Mouse (Mus musculus) limb, embryonic 11.5 days (tissue): ENCODE results near the gene Grm1. TPM values are rescaled to one million over a fixed set of nuclear protein-coding genes. Genes with fewer than 3 reads are reported as not detected.
"Not testable (repeated sequence)": the region's sequence is repeated elsewhere in the genome, so short reads cannot be mapped to it uniquely, and the experiment has no call there.

Experiments
- ATAC-seq: fragments of 200-750 bp; cut with Nextera tagmentation; 2 replicates; pipeline ENCODE4 v1.8.0; 2017; ENCODE audit warnings: low read depth; ENCODE audit not compliant: insufficient number of reproducible peaks, low FRiP score, low TSS enrichment
- DNase-seq: peaks from one replicate; pipeline ENCODE4 v3.0.0-alpha.2; 2015; ENCODE audit warnings: low spot score
- H3K27ac ChIP-seq: fragments of 300-500 bp; sonication (generic); replicated peaks from 2 replicates; pipeline ENCODE4 v1.5.1; 2014; ENCODE audit warnings: low read depth, mild to moderate bottlenecking, low read length
- H3K27me3 ChIP-seq: fragments of 300-500 bp; sonication (generic); 2 replicates; pipeline ENCODE4 v1.6.1; 2014; ENCODE audit warnings: mild to moderate bottlenecking, low read length, mixed read lengths; ENCODE audit not compliant: control insufficient read depth, insufficient read depth
- H3K36me3 ChIP-seq: fragments of 300-500 bp; sonication (generic); 2 replicates; pipeline ENCODE4 v1.6.1; 2014; ENCODE audit warnings: mild to moderate bottlenecking, low read length, moderate library complexity, mixed read lengths; ENCODE audit not compliant: control insufficient read depth, insufficient read depth
- H3K4me1 ChIP-seq: fragments of 300-500 bp; sonication (generic); 2 replicates; pipeline ENCODE4 v1.6.1; 2014; ENCODE audit warnings: low read length, mixed read lengths; ENCODE audit not compliant: control insufficient read depth, insufficient read depth
- H3K4me2 ChIP-seq: fragments of 300-500 bp; sonication (generic); 2 replicates; pipeline ENCODE4 v1.6.1; 2014; ENCODE audit warnings: low read depth, mild to moderate bottlenecking, moderate library complexity; ENCODE audit not compliant: severe bottlenecking
- H3K4me3 ChIP-seq: fragments of 300-500 bp; sonication (generic); 2 replicates; pipeline ENCODE4 v1.5.1; 2014; ENCODE audit warnings: low read depth, low read length
- H3K9ac ChIP-seq: fragments of 300-500 bp; sonication (generic); 2 replicates; pipeline ENCODE4 v1.6.1; 2014; ENCODE audit warnings: mild to moderate bottlenecking, low read length
- H3K9me3 ChIP-seq: fragments of 300-500 bp; sonication (generic); 2 replicates; pipeline ENCODE4 v1.6.1; 2016; ENCODE audit warnings: low read length; ENCODE audit not compliant: control insufficient read depth
- WGBS: fragments of 180-500 bp; shearing (Covaris S2); extraction: QIAGEN DNeasy Blood & Tissue Kit; methylation state at CpG from one replicate; pipeline ENCODE4 v1.1.7; 2014; 5-methylcytosine and 5-hydroxymethylcytosine counted together
- polyA plus RNA-seq: library from polyadenylated mRNA; unstranded; fragments of >200 nt; fragmentation: Nextera tagmentation; extraction: Ambion mirVana; gene quantifications from 2 replicates; pipeline ENCODE4 v1.2.1, GENCODE M21; 2014

Grm1 gene
- polyA plus RNA-seq, 1 experiment from 2014 or later, result 0.09 TPM

GRCm38 (mm10) chr10:11061318-11062071 lies 20.7 kb downstream of the Grm1 start:
- Histone ChIP-seq H3K36me3 (no peaks in the 10 kb centered on the region), H3K9ac (no peak overlapping the region), H3K4me1 (no peaks in the 10 kb centered on the region), H3K4me2 (no peak overlapping the region), H3K9me3 (no peaks in the 10 kb centered on the region), H3K27ac (no peak overlapping the region), H3K4me3 (no peak overlapping the region), H3K27me3 (no peaks in the 10 kb centered on the region)
- WGBS, result 73% methylated on average over 10 of the region's 10 CpGs
- ATAC-seq (no peak), DNase-seq (no peak)

GRCm38 (mm10) chr10:11049361-11049760 lies 32.8 kb downstream of the Grm1 start:
- no peaks in the 10 kb centered on the region for H3K36me3 ChIP-seq
- no peaks in the 10 kb centered on the region for H3K9me3 ChIP-seq
- H3K4me3 ChIP-seq, result no peak overlapping the region
- H3K9ac ChIP-seq, result no peak overlapping the region
- H3K27ac ChIP-seq, result no peak overlapping the region
- no peaks in the 10 kb centered on the region for H3K27me3 ChIP-seq
- no peak for DNase-seq
- no peaks in the 10 kb centered on the region for H3K4me1 ChIP-seq
- no peak for ATAC-seq
- H3K4me2 ChIP-seq, result no peak overlapping the region
- WGBS, result 78% methylated on average over 7 of the region's 7 CpGs

GRCm38 (mm10) chr10:11045421-11045820 lies 36.7 kb downstream of the Grm1 start:
- not testable (repeated sequence) for H3K4me3 ChIP-seq, H3K27me3 ChIP-seq, H3K4me2 ChIP-seq, DNase-seq, H3K4me1 ChIP-seq, H3K9ac ChIP-seq, H3K9me3 ChIP-seq, H3K27ac ChIP-seq, H3K36me3 ChIP-seq, ATAC-seq
- WGBS, result 55% methylated on average over 11 of the region's 13 CpGs

DNA sequence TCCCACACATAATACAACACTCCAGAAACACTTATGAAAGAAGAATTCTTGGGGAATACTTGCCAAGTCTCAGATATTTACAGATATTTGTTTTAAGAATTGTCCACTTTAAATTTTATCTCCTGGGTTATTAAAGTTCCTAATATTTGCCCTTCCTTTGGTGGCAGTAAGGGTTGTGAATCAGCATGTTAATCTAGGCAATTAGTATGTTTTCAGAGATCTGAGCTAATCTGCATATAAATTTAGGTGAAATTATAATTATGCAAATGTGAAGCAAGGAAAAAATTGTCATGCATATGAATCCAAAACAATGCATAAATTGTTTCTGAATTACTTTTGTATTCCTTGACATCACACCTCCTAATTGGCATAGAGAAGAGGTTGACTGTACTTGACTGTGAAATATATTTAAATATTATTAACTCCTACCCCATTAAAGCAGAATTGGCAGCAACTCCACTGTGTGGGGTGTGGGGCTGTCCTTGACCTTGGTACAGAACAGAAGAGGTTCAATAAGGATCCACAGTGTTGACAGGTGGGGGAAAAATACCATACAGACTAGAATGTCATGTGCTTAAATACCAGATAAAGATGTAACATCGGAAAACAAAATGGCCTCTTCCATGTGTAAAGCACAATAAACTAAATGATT lies 37.6 kb downstream of the Grm1 start:
- H3K27me3 ChIP-seq, result no peaks in the 10 kb centered on the region
- H3K27ac ChIP-seq, result no peak overlapping the region
- H3K36me3 ChIP-seq, result no peaks in the 10 kb centered on the region
- no peaks in the 10 kb centered on the region for H3K4me1 ChIP-seq
- ATAC-seq (no peak), DNase-seq (no peak)
- H3K9me3 ChIP-seq, result no peaks in the 10 kb centered on the region
- no peak overlapping the region for H3K9ac ChIP-seq
- WGBS, result 93% methylated on average over 1 of the region's 1 CpGs
- no peak overlapping the region for H3K4me2 ChIP-seq
- H3K4me3 ChIP-seq, result no peak overlapping the region

GRCm38 (mm10) chr10:11039323-11039722 lies 42.8 kb downstream of the Grm1 start:
- no peak for ATAC-seq
- DNase-seq, result no peak
- Histone ChIP-seq H3K36me3 (no peaks in the 10 kb centered on the region), H3K4me3 (no peak overlapping the region), H3K4me2 (no peak overlapping the region), H3K27ac (no peak overlapping the region), H3K9ac (no peak overlapping the region), H3K4me1 (no peaks in the 10 kb centered on the region), H3K9me3 (no peaks in the 10 kb centered on the region), H3K27me3 (no peaks in the 10 kb centered on the region)

- ATAC-seq, result no peak
- WGBS, result 75% methylated on average over 2 of the region's 2 CpGs
- DNase-seq, result no peak
- Histone ChIP-seq H3K4me2 (no peak overlapping the region), H3K4me3 (no peak overlapping the region), H3K27me3 (no peaks in the 10 kb centered on the region), H3K4me1 (no peaks in the 10 kb centered on the region), H3K9ac (no peak overlapping the region), H3K36me3 (no peaks in the 10 kb centered on the region), H3K27ac (no peak overlapping the region), H3K9me3 (no peaks in the 10 kb centered on the region)
Measured at GRCm38 (mm10) chr10:11032221-11032620, 49.9 kb downstream of the Grm1 start.

DNA sequence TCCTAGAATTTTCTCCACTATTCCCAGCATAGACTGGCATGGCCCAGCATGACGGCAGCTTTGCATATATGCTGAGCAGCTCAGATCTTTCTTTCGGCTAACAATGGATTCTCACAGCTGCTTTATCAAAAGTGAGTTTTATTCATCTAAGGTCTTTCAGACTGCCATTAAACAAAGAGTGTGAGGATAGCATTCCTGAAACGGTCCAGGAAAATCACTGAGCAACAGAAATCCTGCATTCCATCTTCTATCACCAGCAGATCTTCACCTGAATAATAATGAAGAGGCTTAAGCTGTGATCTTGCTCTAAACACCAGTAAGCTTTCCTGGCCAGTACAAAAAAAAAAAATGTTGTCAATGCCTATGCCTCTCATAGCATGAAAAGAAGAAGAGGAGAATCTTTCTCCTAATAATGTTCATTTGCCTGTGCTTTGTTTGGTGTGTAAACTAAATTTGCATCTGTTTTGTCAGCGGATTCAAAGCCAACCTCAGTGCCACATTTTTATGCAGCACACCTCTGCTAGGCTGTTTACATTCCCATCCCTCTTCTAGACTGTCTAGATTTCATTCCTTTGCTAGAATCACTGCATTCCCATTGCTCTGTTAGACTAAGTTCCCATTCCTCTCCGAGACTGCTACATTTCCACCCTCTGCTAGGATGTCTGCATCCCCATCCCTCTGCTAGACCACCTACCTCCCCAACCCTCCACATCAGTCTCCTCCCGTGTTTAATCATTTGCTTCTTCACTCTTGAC lies 56.2 kb downstream of the Grm1 start:
- 61% methylated on average over 6 of the region's 6 CpGs for WGBS
- DNase-seq (no peak), ATAC-seq (no peak)
- H3K4me1 ChIP-seq, result no peaks in the 10 kb centered on the region
- H3K9ac ChIP-seq, result no peak overlapping the region
- H3K27ac ChIP-seq, result no peak overlapping the region
- H3K27me3 ChIP-seq, result no peaks in the 10 kb centered on the region
- no peaks in the 10 kb centered on the region for H3K9me3 ChIP-seq
- H3K4me2 ChIP-seq, result no peak overlapping the region
- no peaks in the 10 kb centered on the region for H3K36me3 ChIP-seq
- H3K4me3 ChIP-seq, result no peak overlapping the region

DNA sequence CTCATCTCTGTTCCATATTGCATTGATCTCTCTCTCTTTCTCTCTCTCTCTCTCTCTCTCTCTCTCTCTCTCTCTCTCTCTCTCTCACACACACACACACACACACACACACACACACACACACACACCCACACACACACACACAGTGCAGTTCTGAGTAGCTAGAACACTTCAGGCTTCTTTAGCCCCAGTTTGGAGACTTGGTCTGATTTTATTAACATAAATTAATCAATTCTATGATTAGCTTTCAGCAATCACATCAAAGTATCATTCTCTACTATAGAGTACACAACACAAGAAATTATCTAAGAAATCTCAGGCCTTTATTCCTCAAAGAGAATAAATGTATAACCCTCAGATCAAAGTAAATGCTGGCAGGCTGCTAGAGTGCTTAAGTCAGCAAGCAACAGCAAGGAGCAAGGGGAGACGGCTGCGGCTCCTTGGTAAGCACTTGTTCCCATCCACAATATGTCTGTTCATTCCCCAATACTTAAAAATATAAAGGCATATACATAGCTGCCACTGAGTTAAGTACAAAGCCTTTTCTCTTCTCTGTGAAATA lies 63.1 kb downstream of the Grm1 start:
- Histone ChIP-seq H3K9ac (no peak overlapping the region), H3K4me2 (no peak overlapping the region), H3K4me3 (no peak overlapping the region), H3K9me3 (no peaks in the 10 kb centered on the region), H3K36me3 (no peaks in the 10 kb centered on the region), H3K27ac (no peak overlapping the region), H3K4me1 (no peaks in the 10 kb centered on the region), H3K27me3 (no peaks in the 10 kb centered on the region)
- 85% methylated on average over 2 of the region's 2 CpGs for WGBS
- ATAC-seq (no peak), DNase-seq (no peak)
